Mouse (Mus musculus): ENCODE data around the gene Zfp385b. TPM values are rescaled to one million over a fixed set of nuclear protein-coding genes. Genes with fewer than 3 reads are reported as not detected.

Gene Zfp385b
- polyA plus RNA-seq, 1 experiment from 2014 or later: not detected

GRCm38 (mm10) chr2:77758403-77759071 is 60.9 kb downstream of the Zfp385b start:
- WGBS (ENCODE audit: missing documents): 88% methylated on average over 15 of the region's 15 CpGs
- Histone ChIP-seq H3K79me2 (ENCODE audit: inconsistent target) (no peaks in the 10 kb centered on the region), H3K4me3 (ENCODE audit: inconsistent target) (no peak overlapping the region), H3K36me3 (ENCODE audit: inconsistent target) (no peaks in the 10 kb centered on the region), H3K27ac (no peak overlapping the region)

- Histone ChIP-seq H3K27ac (no peak overlapping the region), H3K36me3 (ENCODE audit: inconsistent target) (no peaks in the 10 kb centered on the region), H3K79me2 (ENCODE audit: inconsistent target) (no peaks in the 10 kb centered on the region), H3K4me3 (ENCODE audit: inconsistent target) (no peak overlapping the region)
- WGBS (ENCODE audit: missing documents): 91% methylated on average over 4 of the region's 4 CpGs
These were observed 66.9 kb downstream of the Zfp385b start for GRCm38 (mm10) chr2:77752491-77752890.

- no peaks in the 10 kb centered on the region for H3K79me2 ChIP-seq (ENCODE audit: inconsistent target)
- H3K36me3 ChIP-seq (ENCODE audit: inconsistent target): no peaks in the 10 kb centered on the region
- H3K27ac ChIP-seq: no peak overlapping the region
- no peak overlapping the region for H3K4me3 ChIP-seq (ENCODE audit: inconsistent target)
- 12% methylated on average over 3 of the region's 3 CpGs for WGBS (ENCODE audit: missing documents)
These were observed 69.8 kb downstream of the Zfp385b start for GRCm38 (mm10) chr2:77749631-77750030.

GRCm38 (mm10) chr2:77746417-77746816 is 73.0 kb downstream of the Zfp385b start:
- H3K4me3 ChIP-seq (ENCODE audit: inconsistent target): no peak overlapping the region
- H3K36me3 ChIP-seq (ENCODE audit: inconsistent target): no peaks in the 10 kb centered on the region
- 94% methylated on average over 5 of the region's 5 CpGs for WGBS (ENCODE audit: missing documents)
- H3K27ac ChIP-seq: no peak overlapping the region
- no peaks in the 10 kb centered on the region for H3K79me2 ChIP-seq (ENCODE audit: inconsistent target)

- H3K79me2 ChIP-seq (ENCODE audit: inconsistent target): no peaks in the 10 kb centered on the region
- no peaks in the 10 kb centered on the region for H3K36me3 ChIP-seq (ENCODE audit: inconsistent target)
- WGBS (ENCODE audit: missing documents): 94% methylated on average over 7 of the region's 7 CpGs
- no peak overlapping the region for H3K4me3 ChIP-seq (ENCODE audit: inconsistent target)
- H3K27ac ChIP-seq: no peak overlapping the region
These were observed 74.2 kb downstream of the Zfp385b start for GRCm38 (mm10) chr2:77745246-77745645.

GRCm38 (mm10) chr2:77742359-77742758 is 77.1 kb downstream of the Zfp385b start:
- no peaks in the 10 kb centered on the region for H3K36me3 ChIP-seq (ENCODE audit: inconsistent target)
- no peaks in the 10 kb centered on the region for H3K79me2 ChIP-seq (ENCODE audit: inconsistent target)
- 85% methylated on average over 4 of the region's 4 CpGs for WGBS (ENCODE audit: missing documents)
- H3K27ac ChIP-seq: no peak overlapping the region
- no peak overlapping the region for H3K4me3 ChIP-seq (ENCODE audit: inconsistent target)

GRCm38 (mm10) chr2:77730196-77730595 is 89.2 kb downstream of the Zfp385b start:
- no peak overlapping the region for H3K27ac ChIP-seq
- no peaks in the 10 kb centered on the region for H3K79me2 ChIP-seq (ENCODE audit: inconsistent target)
- no peak overlapping the region for H3K4me3 ChIP-seq (ENCODE audit: inconsistent target)
- 54% methylated on average over 2 of the region's 2 CpGs for WGBS (ENCODE audit: missing documents)
- H3K36me3 ChIP-seq (ENCODE audit: inconsistent target): no peaks in the 10 kb centered on the region

GRCm38 (mm10) chr2:77726798-77727197 is 92.6 kb downstream of the Zfp385b start:
- 79% methylated on average over 7 of the region's 7 CpGs for WGBS (ENCODE audit: missing documents)
- H3K4me3 ChIP-seq (ENCODE audit: inconsistent target): no peak overlapping the region
- H3K27ac ChIP-seq: no peak overlapping the region
- no peaks in the 10 kb centered on the region for H3K79me2 ChIP-seq (ENCODE audit: inconsistent target)
- no peaks in the 10 kb centered on the region for H3K36me3 ChIP-seq (ENCODE audit: inconsistent target)

- H3K27ac ChIP-seq: no peak overlapping the region
- H3K36me3 ChIP-seq (ENCODE audit: inconsistent target): no peaks in the 10 kb centered on the region
- WGBS (ENCODE audit: missing documents): 73% methylated on average over 4 of the region's 4 CpGs
- no peak overlapping the region for H3K4me3 ChIP-seq (ENCODE audit: inconsistent target)
- no peaks in the 10 kb centered on the region for H3K79me2 ChIP-seq (ENCODE audit: inconsistent target)
These were observed 98.6 kb downstream of the Zfp385b start for GRCm38 (mm10) chr2:77720806-77721205.

GRCm38 (mm10) chr2:77716367-77716766 is 103.1 kb downstream of the Zfp385b start:
- 15% methylated on average over 3 of the region's 3 CpGs for WGBS (ENCODE audit: missing documents)
- no peak overlapping the region for H3K4me3 ChIP-seq (ENCODE audit: inconsistent target)
- no peaks in the 10 kb centered on the region for H3K36me3 ChIP-seq (ENCODE audit: inconsistent target)
- H3K27ac ChIP-seq: no peak overlapping the region
- H3K79me2 ChIP-seq (ENCODE audit: inconsistent target): no peaks in the 10 kb centered on the region

GRCm38 (mm10) chr2:77713886-77714285 is 105.6 kb downstream of the Zfp385b start:
- 60% methylated on average over 5 of the region's 5 CpGs for WGBS (ENCODE audit: missing documents)
- Histone ChIP-seq H3K79me2 (ENCODE audit: inconsistent target) (no peaks in the 10 kb centered on the region), H3K27ac (no peak overlapping the region), H3K36me3 (ENCODE audit: inconsistent target) (no peaks in the 10 kb centered on the region), H3K4me3 (ENCODE audit: inconsistent target) (no peak overlapping the region)

- 60% methylated on average over 1 of the region's 1 CpGs for WGBS (ENCODE audit: missing documents)
- Histone ChIP-seq H3K36me3 (ENCODE audit: inconsistent target) (no peaks in the 10 kb centered on the region), H3K79me2 (ENCODE audit: inconsistent target) (no peaks in the 10 kb centered on the region), H3K4me3 (ENCODE audit: inconsistent target) (no peak overlapping the region), H3K27ac (no peak overlapping the region)
These were observed 107.7 kb downstream of the Zfp385b start for GRCm38 (mm10) chr2:77711751-77712150.

- WGBS (ENCODE audit: missing documents): 33% methylated on average over 7 of the region's 7 CpGs
- no peaks in the 10 kb centered on the region for H3K36me3 ChIP-seq (ENCODE audit: inconsistent target)
- no peaks in the 10 kb centered on the region for H3K79me2 ChIP-seq (ENCODE audit: inconsistent target)
- H3K27ac ChIP-seq: no peak overlapping the region
- H3K4me3 ChIP-seq (ENCODE audit: inconsistent target): no peak overlapping the region
These were observed 110.1 kb downstream of the Zfp385b start for GRCm38 (mm10) chr2:77709206-77709794.

GRCm38 (mm10) chr2:77707138-77707537 is 112.3 kb downstream of the Zfp385b start:
- no peaks in the 10 kb centered on the region for H3K36me3 ChIP-seq (ENCODE audit: inconsistent target)
- no peak overlapping the region for H3K27ac ChIP-seq
- no peaks in the 10 kb centered on the region for H3K79me2 ChIP-seq (ENCODE audit: inconsistent target)
- WGBS (ENCODE audit: missing documents): 89% methylated on average over 9 of the region's 9 CpGs
- H3K4me3 ChIP-seq (ENCODE audit: inconsistent target): no peak overlapping the region

- 77% methylated on average over 1 of the region's 2 CpGs for WGBS (ENCODE audit: missing documents)
- no peaks in the 10 kb centered on the region for H3K36me3 ChIP-seq (ENCODE audit: inconsistent target)
- H3K27ac ChIP-seq: no peak overlapping the region
- H3K4me3 ChIP-seq (ENCODE audit: inconsistent target): no peak overlapping the region
- no peaks in the 10 kb centered on the region for H3K79me2 ChIP-seq (ENCODE audit: inconsistent target)
These were observed 114.0 kb downstream of the Zfp385b start for GRCm38 (mm10) chr2:77705476-77705875.

Measured in macrophage (primary cell).